Mouse (Mus musculus) bone marrow, adult 2 months (tissue): ENCODE data around the gene Hrasls. TPM values are rescaled to one million over a fixed set of nuclear protein-coding genes. Genes with fewer than 3 reads are reported as not detected.

Experiments
- H3K27ac ChIP-seq: fragments of 200-500 bp; 2 replicates; pipeline ENCODE4 v1.5.1; 2012; ENCODE audit warnings: low read depth, mild to moderate bottlenecking, control low read depth, inconsistent platforms, low read length; ENCODE audit not compliant: control insufficient read depth, poor library complexity, insufficient read depth
- H3K4me1 ChIP-seq: fragments of 200-500 bp; 2 replicates; pipeline ENCODE4 v1.6.1; 2011; ENCODE audit warnings: low read length; ENCODE audit not compliant: control insufficient read depth, insufficient read depth
- H3K4me3 ChIP-seq: fragments of 200-500 bp; replicated peaks from 2 replicates; pipeline ENCODE3; 2011; ENCODE audit warnings: mild to moderate bottlenecking, low read depth, low read length, control low read depth; ENCODE audit not compliant: control insufficient read depth
- CTCF ChIP-seq: fragments of 200-500 bp; IDR thresholded peaks from 2 replicates; pipeline ENCODE4 v1.5.1; 2011; ENCODE audit warnings: low read length, control low read depth; ENCODE audit not compliant: control insufficient read depth, insufficient read depth
- POLR2A ChIP-seq: fragments of 200-500 bp; IDR thresholded peaks from 2 replicates; pipeline ENCODE4 v1.6.1; 2011; ENCODE audit warnings: low read depth, mild to moderate bottlenecking, control low read depth, low read length, borderline replicate concordance; ENCODE audit not compliant: control insufficient read depth
- WGBS: fragments of 180-500 bp; shearing (Covaris S2); methylation state at CpG from one replicate; pipeline ENCODE4 v1.1.7; 2018; 5-methylcytosine and 5-hydroxymethylcytosine counted together
- polyA plus RNA-seq: library from polyadenylated mRNA; stranded (reverse); fragments of >200 nt; gene quantifications from 2 replicates; pipeline ENCODE4 v1.2.4, GENCODE M21; 2011; ENCODE audit warnings: low replicate concordance; ENCODE audit not compliant: missing spikeins, insufficient read depth, insufficient read length

The Hrasls gene
- polyA plus RNA-seq = not detected in 2 replicates

DNA sequence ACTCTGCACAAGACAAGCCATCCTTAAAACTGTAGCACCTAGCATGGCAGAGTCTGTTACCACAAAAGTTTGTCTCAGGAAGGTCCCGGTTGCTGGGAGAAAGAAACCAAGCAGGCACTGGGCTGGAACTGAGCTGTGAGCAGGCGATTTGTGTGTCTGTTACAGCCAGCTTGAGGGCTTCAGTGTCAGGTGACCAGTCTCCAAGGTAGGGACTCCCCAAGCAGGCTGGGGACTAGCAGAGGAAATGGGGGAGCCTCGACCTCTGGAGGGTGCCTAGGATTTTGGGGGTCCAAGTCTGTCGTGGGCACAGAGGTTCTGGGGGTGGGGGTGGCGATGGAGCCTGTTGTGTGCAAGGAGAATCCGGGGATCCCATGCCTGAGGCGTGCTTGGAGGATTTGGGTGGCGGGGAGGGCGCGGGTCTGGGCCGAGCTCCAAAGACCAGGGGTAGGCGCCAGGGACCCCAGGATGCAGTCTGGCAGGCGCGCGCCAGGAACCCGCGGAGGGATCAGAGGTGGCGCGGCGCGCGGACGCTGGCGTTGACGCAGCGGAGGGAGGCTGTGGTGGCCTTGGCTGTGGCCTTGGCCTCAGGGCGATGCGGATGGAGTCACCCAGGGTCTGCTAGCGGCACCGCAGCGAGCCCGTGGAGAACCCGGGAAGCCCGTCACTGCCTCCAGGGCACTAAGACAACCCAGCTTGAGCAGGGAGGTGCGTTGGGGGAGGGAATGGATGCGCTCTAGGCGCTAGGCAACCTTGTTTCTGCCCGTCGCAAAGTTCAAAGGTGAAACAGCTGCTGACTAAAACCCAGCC lies at the start of gene Hrasls:
Gene Hrasls, plus strand, starts transcription at position 91 of the 807 bp plus-strand sequence.
- 4% methylated on average over 39 of the region's 39 CpGs for WGBS
- no peak for TF ChIP-seq POLR2A
- TF ChIP-seq CTCF = no peak
- Histone ChIP-seq H3K4me3 (no peak within 1 kb of the TSS), H3K4me1 (no peaks in the 10 kb centered on the region), H3K27ac (no peak within 1 kb of the TSS; the same call in 1 of the 2 replicates)

GRCm38 (mm10) chr16:29162271-29162670 lies 47.2 kb upstream of the Hrasls start:
- 77% methylated on average over 4 of the region's 4 CpGs for WGBS
- Histone ChIP-seq H3K4me1 (no peaks in the 10 kb centered on the region), H3K4me3 (no peak overlapping the region), H3K27ac (no peak overlapping the region)
- no peak for TF ChIP-seq CTCF
- TF ChIP-seq POLR2A = no peak

DNA sequence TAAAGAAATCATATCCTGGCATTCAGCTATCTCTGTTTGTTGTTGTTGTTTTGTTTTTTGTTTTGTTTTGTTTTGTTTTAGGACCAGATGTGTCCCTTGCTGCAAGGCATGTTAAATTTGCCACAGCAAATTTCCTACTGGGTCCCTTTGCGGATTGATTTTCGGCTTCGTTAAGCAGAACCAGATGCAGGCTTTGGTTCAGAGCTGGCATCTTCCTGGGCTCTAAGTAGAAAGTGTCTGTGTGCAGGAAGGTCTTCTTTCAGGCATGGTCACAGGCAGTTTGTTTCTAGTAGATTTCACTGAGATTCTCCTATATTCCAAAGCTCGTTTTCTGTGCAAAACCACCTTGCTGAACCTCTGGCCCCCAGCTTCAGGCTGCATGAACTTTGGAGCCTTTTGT lies 42.4 kb upstream of the Hrasls start:
- TF ChIP-seq CTCF = no peak
- no peak for TF ChIP-seq POLR2A
- 81% methylated on average over 4 of the region's 4 CpGs for WGBS
- Histone ChIP-seq H3K4me1 (no peaks in the 10 kb centered on the region), H3K4me3 (no peak overlapping the region), H3K27ac (no peak overlapping the region)

DNA sequence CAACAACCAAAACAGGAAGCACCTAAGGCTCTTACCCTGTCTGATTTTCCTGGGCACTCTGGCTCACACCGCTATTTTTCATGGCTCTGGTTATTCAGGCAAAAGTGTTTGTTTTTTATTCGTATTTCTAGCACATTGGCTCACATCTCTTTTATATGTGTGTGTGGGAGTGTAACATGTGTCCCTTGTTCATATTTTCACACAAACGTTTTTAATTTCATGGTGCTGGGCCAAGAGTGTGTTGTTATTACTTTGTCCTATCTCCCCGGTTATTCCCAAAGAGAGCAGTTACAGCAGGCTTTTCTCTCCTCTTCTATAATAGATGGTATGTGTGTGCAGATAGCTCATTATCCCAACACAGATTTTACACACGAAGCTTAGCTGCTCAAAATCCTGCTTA lies 37.8 kb upstream of the Hrasls start:
- TF ChIP-seq POLR2A (no peak), CTCF (no peak)
- H3K27ac ChIP-seq = no peak overlapping the region
- 73% methylated on average over 5 of the region's 5 CpGs for WGBS

DNA sequence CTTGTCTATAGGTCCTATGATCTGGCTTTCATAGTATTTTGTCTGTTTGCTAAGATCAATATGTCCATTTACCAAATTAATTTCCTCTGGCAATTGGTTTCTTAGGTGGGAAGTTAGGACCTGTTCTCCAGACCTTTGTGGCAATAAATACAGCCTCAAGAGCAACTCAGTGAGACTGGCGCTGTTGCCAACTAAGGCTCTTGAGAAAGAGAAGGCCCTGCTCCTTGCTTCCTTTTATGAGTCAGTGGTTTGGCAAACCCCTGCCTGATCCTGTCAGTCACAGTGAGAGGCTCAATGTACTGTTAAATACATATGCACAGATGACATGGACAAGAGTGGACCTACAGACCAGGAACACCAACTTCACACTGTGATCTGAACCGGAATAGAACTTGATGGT lies 36.3 kb upstream of the Hrasls start:
- Histone ChIP-seq H3K4me1 (no peaks in the 10 kb centered on the region), H3K27ac (no peak overlapping the region), H3K4me3 (no peak overlapping the region)
- 80% methylated on average over 2 of the region's 2 CpGs for WGBS
- TF ChIP-seq POLR2A (no peak), CTCF (no peak)

More for the DNA sequence above, 37.8 kb upstream of the Hrasls start:
- no peak overlapping the region for H3K4me3 ChIP-seq
- no peaks in the 10 kb centered on the region for H3K4me1 ChIP-seq

DNA sequence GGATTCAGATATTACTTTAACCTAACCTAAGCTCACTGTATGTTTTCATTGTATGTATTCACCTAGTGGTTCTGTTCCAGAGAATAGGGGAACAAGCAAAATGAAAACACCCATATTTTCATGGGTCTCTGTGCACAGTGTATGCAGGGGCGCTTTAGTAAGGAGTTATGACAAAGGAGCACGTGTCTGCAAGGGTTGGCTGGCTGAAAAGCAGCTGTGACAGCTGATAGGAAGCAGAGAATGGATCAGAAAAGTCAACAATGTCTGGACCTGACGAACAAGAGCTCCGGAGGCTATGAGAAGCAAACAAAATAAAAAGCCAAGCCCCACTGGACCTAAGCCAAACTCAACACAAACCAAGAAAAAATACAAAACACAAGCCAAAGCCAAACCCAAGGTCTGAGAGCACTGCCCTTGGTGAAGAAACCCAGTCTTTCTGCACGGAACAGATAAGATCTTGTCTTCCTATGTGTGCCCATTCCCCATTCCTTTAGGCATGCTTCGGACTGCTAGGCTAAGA lies 34.6 kb upstream of the Hrasls start:
- no peaks in the 10 kb centered on the region for H3K4me1 ChIP-seq
- no peak overlapping the region for H3K27ac ChIP-seq
- 52% methylated on average over 6 of the region's 6 CpGs for WGBS
- TF ChIP-seq CTCF (no peak), POLR2A (no peak)
- no peak overlapping the region for H3K4me3 ChIP-seq

DNA sequence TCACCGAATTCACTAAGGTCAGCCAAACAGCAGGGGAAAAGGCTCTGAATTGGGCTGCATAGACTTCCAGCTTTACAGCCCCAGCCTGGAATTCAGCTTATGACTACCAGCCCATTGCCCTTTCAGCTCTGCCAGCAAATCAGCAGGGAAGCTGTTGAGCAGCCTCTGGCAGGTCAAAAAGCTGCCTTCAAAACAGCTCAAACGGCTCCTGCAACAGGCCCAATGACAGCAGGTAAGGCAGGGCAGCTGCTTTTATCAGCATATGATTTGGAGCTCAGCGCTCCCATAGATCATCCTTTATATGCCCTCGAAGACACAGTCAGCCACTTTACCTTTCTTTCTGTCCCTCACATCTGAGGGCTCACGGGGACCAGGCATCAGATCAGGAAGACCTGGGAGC lies 16.6 kb upstream of the Hrasls start:
- TF ChIP-seq POLR2A = no peak
- TF ChIP-seq CTCF = no peak
- no peak overlapping the region for H3K27ac ChIP-seq
- no peak overlapping the region for H3K4me3 ChIP-seq
- 26% methylated on average over 5 of the region's 5 CpGs for whole genome bisulfite sequencing
- H3K4me1 ChIP-seq = no peaks in the 10 kb centered on the region

DNA sequence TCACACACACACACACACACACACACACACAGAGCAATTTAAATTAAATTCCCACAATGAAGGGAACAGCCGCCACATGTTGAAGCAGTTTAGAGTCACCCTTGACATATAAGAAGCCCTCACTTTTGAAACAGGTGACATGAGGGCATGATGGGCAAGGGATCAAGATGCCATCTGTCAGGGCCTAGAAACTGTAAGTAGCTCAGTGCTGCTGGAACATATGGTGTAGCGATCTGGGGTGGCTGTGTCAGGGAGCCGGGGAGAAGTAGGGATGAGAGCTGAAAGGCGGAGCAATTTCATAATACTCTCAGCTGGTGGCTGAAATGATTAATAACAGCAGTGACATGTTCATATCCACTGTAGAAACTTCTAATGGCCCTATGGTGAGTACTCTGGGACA lies 15.5 kb upstream of the Hrasls start:
- TF ChIP-seq POLR2A (no peak), CTCF (no peak)
- Histone ChIP-seq H3K27ac (no peak overlapping the region), H3K4me3 (no peak overlapping the region), H3K4me1 (no peaks in the 10 kb centered on the region)
- 86% methylated on average over 4 of the region's 4 CpGs for WGBS
